Mouse (Mus musculus): Measurements from ENCODE around the gene Mta2. TPM values are rescaled to one million over a fixed set of nuclear protein-coding genes. Genes with fewer than 3 reads are reported as not detected.

Gene Mta2
- polyA plus RNA-seq, 1 experiment from 2014 or later, result 73.9 TPM

GRCm38 (mm10) chr19:8941136-8941514 lies 550 bp upstream of the Mta2 start:
- H3K4me1 ChIP-seq (ENCODE audit: control insufficient read depth, low read depth, low read length), result peaks cover 41% of the 10 kb centered on the region
- peak overlapping the region; percentile 96 for H3K9ac ChIP-seq (ENCODE audit: low read depth, low read length)
- peaks cover 21% of the 10 kb centered on the region for H3K36me3 ChIP-seq (ENCODE audit: control insufficient read depth, insufficient read depth)
- no peaks in the 10 kb centered on the region for H3K9me3 ChIP-seq (replicated peaks; ENCODE audit: control insufficient read depth, low read length)
- peak overlapping the region; percentile 98 for H3K27ac ChIP-seq (ENCODE audit: low read length)
- H3K4me2 ChIP-seq (ENCODE audit: low read depth, low read length), result peak overlapping the region; percentile 80
- no peaks in the 10 kb centered on the region for H3K27me3 ChIP-seq (ENCODE audit: control insufficient read depth, insufficient read depth, low read depth, low read length)
- no peak for ATAC-seq (ENCODE audit: low read depth)
- peak overlapping the region; percentile 78 for H3K4me3 ChIP-seq (ENCODE audit: low read depth, low read length)
- 49% methylated on average over 10 of the region's 10 CpGs for WGBS (ENCODE audit: insufficient replicate concordance)

- H3K9ac ChIP-seq (ENCODE audit: low read depth, low read length), result peak overlapping the region; percentile 96
- H3K9me3 ChIP-seq (replicated peaks; ENCODE audit: control insufficient read depth, low read length), result no peaks in the 10 kb centered on the region
- H3K4me3 ChIP-seq (ENCODE audit: low read depth, low read length), result peak overlapping the region; percentile 78
- WGBS (ENCODE audit: insufficient replicate concordance), result 0% methylated on average over 46 of the region's 46 CpGs
- ATAC-seq (ENCODE audit: low read depth), result peak; percentile 16
- no peaks in the 10 kb centered on the region for H3K27me3 ChIP-seq (ENCODE audit: control insufficient read depth, insufficient read depth, low read depth, low read length)
- peak overlapping the region; percentile 80 for H3K4me2 ChIP-seq (ENCODE audit: low read depth, low read length)
- peak overlapping the region; percentile 98 for H3K27ac ChIP-seq (ENCODE audit: low read length)
- peaks cover 29% of the 10 kb centered on the region for H3K36me3 ChIP-seq (ENCODE audit: control insufficient read depth, insufficient read depth)
- H3K4me1 ChIP-seq (ENCODE audit: control insufficient read depth, low read depth, low read length), result peaks cover 52% of the 10 kb centered on the region
Observed at GRCm38 (mm10) chr19:8942276-8942964, 745 bp downstream of the Mta2 start.

GRCm38 (mm10) chr19:8943047-8943446 lies 1.4 kb downstream of the Mta2 start:
- Histone ChIP-seq H3K36me3 (ENCODE audit: control insufficient read depth, insufficient read depth) (peaks cover 31% of the 10 kb centered on the region), H3K27me3 (ENCODE audit: control insufficient read depth, insufficient read depth, low read depth, low read length) (no peaks in the 10 kb centered on the region), H3K9me3 (replicated peaks; ENCODE audit: control insufficient read depth, low read length) (no peaks in the 10 kb centered on the region), H3K4me3 (ENCODE audit: low read depth, low read length) (peak overlapping the region; percentile 78), H3K27ac (ENCODE audit: low read length) (peak overlapping the region; percentile 98), H3K9ac (ENCODE audit: low read depth, low read length) (peak overlapping the region; percentile 96), H3K4me1 (ENCODE audit: control insufficient read depth, low read depth, low read length) (peaks cover 53% of the 10 kb centered on the region), H3K4me2 (ENCODE audit: low read depth, low read length) (peak overlapping the region; percentile 80)
- ATAC-seq (ENCODE audit: low read depth), result no peak
- WGBS (ENCODE audit: insufficient replicate concordance), result 36% methylated on average over 2 of the region's 2 CpGs

- peak overlapping the region; percentile 78 for H3K4me3 ChIP-seq (ENCODE audit: low read depth, low read length)
- peak overlapping the region; percentile 96 for H3K9ac ChIP-seq (ENCODE audit: low read depth, low read length)
- peak overlapping the region; percentile 98 for H3K27ac ChIP-seq (ENCODE audit: low read length)
- H3K36me3 ChIP-seq (ENCODE audit: control insufficient read depth, insufficient read depth), result peaks cover 40% of the 10 kb centered on the region
- 10% methylated on average over 5 of the region's 5 CpGs for WGBS (ENCODE audit: insufficient replicate concordance)
- H3K9me3 ChIP-seq (replicated peaks; ENCODE audit: control insufficient read depth, low read length), result no peaks in the 10 kb centered on the region
- no peaks in the 10 kb centered on the region for H3K27me3 ChIP-seq (ENCODE audit: control insufficient read depth, insufficient read depth, low read depth, low read length)
- H3K4me1 ChIP-seq (ENCODE audit: control insufficient read depth, low read depth, low read length), result peaks cover 53% of the 10 kb centered on the region
- ATAC-seq (ENCODE audit: low read depth), result peak; percentile 25; the same call in 1 of the 2 replicates
- H3K4me2 ChIP-seq (ENCODE audit: low read depth, low read length), result peak overlapping the region; percentile 80
Observed at GRCm38 (mm10) chr19:8944062-8944461, 2.4 kb downstream of the Mta2 start.

- Histone ChIP-seq H3K4me1 (ENCODE audit: control insufficient read depth, low read depth, low read length) (peaks cover 53% of the 10 kb centered on the region), H3K36me3 (ENCODE audit: control insufficient read depth, insufficient read depth) (peaks cover 43% of the 10 kb centered on the region), H3K9me3 (replicated peaks; ENCODE audit: control insufficient read depth, low read length) (no peaks in the 10 kb centered on the region), H3K4me2 (ENCODE audit: low read depth, low read length) (peak overlapping the region; percentile 80), H3K9ac (ENCODE audit: low read depth, low read length) (no peak overlapping the region; the same call in none of the 2 replicates), H3K27me3 (ENCODE audit: control insufficient read depth, insufficient read depth, low read depth, low read length) (no peaks in the 10 kb centered on the region), H3K4me3 (ENCODE audit: low read depth, low read length) (peak overlapping the region; percentile 33), H3K27ac (ENCODE audit: low read length) (peak overlapping the region; percentile 98)
- 13% methylated on average over 5 of the region's 5 CpGs for WGBS (ENCODE audit: insufficient replicate concordance)
- ATAC-seq (ENCODE audit: low read depth), result no peak
Observed at GRCm38 (mm10) chr19:8944750-8945149, 3.1 kb downstream of the Mta2 start.

- H3K4me1 ChIP-seq (ENCODE audit: control insufficient read depth, low read depth, low read length), result peaks cover 53% of the 10 kb centered on the region
- peak overlapping the region; percentile 80 for H3K4me2 ChIP-seq (ENCODE audit: low read depth, low read length)
- H3K27me3 ChIP-seq (ENCODE audit: control insufficient read depth, insufficient read depth, low read depth, low read length), result no peaks in the 10 kb centered on the region
- H3K36me3 ChIP-seq (ENCODE audit: control insufficient read depth, insufficient read depth), result peaks cover 45% of the 10 kb centered on the region
- ATAC-seq (ENCODE audit: low read depth), result no peak
- WGBS (ENCODE audit: insufficient replicate concordance), result 68% methylated on average over 6 of the region's 6 CpGs
- H3K9ac ChIP-seq (ENCODE audit: low read depth, low read length), result no peak overlapping the region; the same call in 1 of the 2 replicates
- peak overlapping the region; percentile 98 for H3K27ac ChIP-seq (ENCODE audit: low read length)
- peak overlapping the region; percentile 33 for H3K4me3 ChIP-seq (ENCODE audit: low read depth, low read length)
- H3K9me3 ChIP-seq (replicated peaks; ENCODE audit: control insufficient read depth, low read length), result no peaks in the 10 kb centered on the region
Observed at GRCm38 (mm10) chr19:8945251-8945650, 3.6 kb downstream of the Mta2 start.

GRCm38 (mm10) chr19:8946929-8947328 lies 5.3 kb downstream of the Mta2 start:
- Histone ChIP-seq H3K27ac (ENCODE audit: low read length) (peak overlapping the region; percentile 31; the same call in 1 of the 2 replicates), H3K4me2 (ENCODE audit: low read depth, low read length) (peak overlapping the region; percentile 22), H3K4me1 (ENCODE audit: control insufficient read depth, low read depth, low read length) (peaks cover 43% of the 10 kb centered on the region), H3K36me3 (ENCODE audit: control insufficient read depth, insufficient read depth) (peaks cover 62% of the 10 kb centered on the region), H3K9me3 (replicated peaks; ENCODE audit: control insufficient read depth, low read length) (no peaks in the 10 kb centered on the region), H3K9ac (ENCODE audit: low read depth, low read length) (no peak overlapping the region; the same call in 1 of the 2 replicates), H3K27me3 (ENCODE audit: control insufficient read depth, insufficient read depth, low read depth, low read length) (no peaks in the 10 kb centered on the region), H3K4me3 (ENCODE audit: low read depth, low read length) (no peak overlapping the region)
- ATAC-seq (ENCODE audit: low read depth), result peak; percentile 49
- 35% methylated on average over 7 of the region's 7 CpGs for WGBS (ENCODE audit: insufficient replicate concordance)

- H3K4me3 ChIP-seq (ENCODE audit: low read depth, low read length), result no peak overlapping the region
- peaks cover 60% of the 10 kb centered on the region for H3K36me3 ChIP-seq (ENCODE audit: control insufficient read depth, insufficient read depth)
- WGBS (ENCODE audit: insufficient replicate concordance), result 73% methylated on average over 5 of the region's 5 CpGs
- no peaks in the 10 kb centered on the region for H3K9me3 ChIP-seq (replicated peaks; ENCODE audit: control insufficient read depth, low read length)
- no peak overlapping the region for H3K9ac ChIP-seq (ENCODE audit: low read depth, low read length)
- no peak overlapping the region for H3K4me2 ChIP-seq (ENCODE audit: low read depth, low read length)
- ATAC-seq (ENCODE audit: low read depth), result no peak
- no peaks in the 10 kb centered on the region for H3K27me3 ChIP-seq (ENCODE audit: control insufficient read depth, insufficient read depth, low read depth, low read length)
- H3K4me1 ChIP-seq (ENCODE audit: control insufficient read depth, low read depth, low read length), result peaks cover 41% of the 10 kb centered on the region
- no peak overlapping the region for H3K27ac ChIP-seq (ENCODE audit: low read length)
Observed at GRCm38 (mm10) chr19:8950190-8950589, 8.5 kb downstream of the Mta2 start.

GRCm38 (mm10) chr19:8952241-8952640 lies 10.6 kb downstream of the Mta2 start:
- H3K27me3 ChIP-seq (ENCODE audit: control insufficient read depth, insufficient read depth, low read depth, low read length), result no peaks in the 10 kb centered on the region
- no peak overlapping the region for H3K27ac ChIP-seq (ENCODE audit: low read length)
- 84% methylated on average over 9 of the region's 9 CpGs for WGBS (ENCODE audit: insufficient replicate concordance)
- H3K4me3 ChIP-seq (ENCODE audit: low read depth, low read length), result no peak overlapping the region
- H3K4me1 ChIP-seq (ENCODE audit: control insufficient read depth, low read depth, low read length), result peaks cover 23% of the 10 kb centered on the region
- ATAC-seq (ENCODE audit: low read depth), result no peak
- no peaks in the 10 kb centered on the region for H3K9me3 ChIP-seq (replicated peaks; ENCODE audit: control insufficient read depth, low read length)
- H3K9ac ChIP-seq (ENCODE audit: low read depth, low read length), result no peak overlapping the region
- H3K4me2 ChIP-seq (ENCODE audit: low read depth, low read length), result peak overlapping the region; percentile 67; the same call in 1 of the 2 replicates
- peaks cover 46% of the 10 kb centered on the region for H3K36me3 ChIP-seq (ENCODE audit: control insufficient read depth, insufficient read depth)
